Mouse (Mus musculus) liver, postnatal 0 days (tissue): Measurements from ENCODE around the gene Fhit. TPM values are rescaled to one million over a fixed set of nuclear protein-coding genes. Genes with fewer than 3 reads are reported as not detected.

Experiments
- ATAC-seq: fragments of 200-750 bp; cut with Nextera tagmentation; 2 replicates; pipeline ENCODE4 v1.8.0; 2017; ENCODE audit warnings: mild to moderate bottlenecking, moderate library complexity
- DNase-seq: peaks from one replicate; pipeline ENCODE4 v3.0.0-alpha.2; 2016
- H3K27ac ChIP-seq: fragments of 300-500 bp; sonication (generic); 2 replicates; pipeline ENCODE4 v1.5.1; 2014; ENCODE audit warnings: antibody characterized with exemption, moderate library complexity, mild to moderate bottlenecking, low read depth
- H3K27me3 ChIP-seq: fragments of 300-500 bp; sonication (generic); 2 replicates; pipeline ENCODE4 v1.6.1; 2014; ENCODE audit warnings: low read length, control low read depth, mixed read lengths; ENCODE audit not compliant: insufficient read depth
- H3K36me3 ChIP-seq: fragments of 300-500 bp; sonication (generic); replicated peaks from 2 replicates; pipeline ENCODE4 v1.6.1; 2014; ENCODE audit warnings: mild to moderate bottlenecking, control low read depth, low read length, moderate library complexity, mixed read lengths; ENCODE audit not compliant: insufficient read depth
- H3K4me1 ChIP-seq: fragments of 300-500 bp; sonication (generic); 2 replicates; pipeline ENCODE4 v1.6.1; 2014; ENCODE audit warnings: antibody characterized with exemption, mild to moderate bottlenecking, control low read depth; ENCODE audit not compliant: insufficient read depth
- H3K4me2 ChIP-seq: fragments of 300-500 bp; sonication (generic); 2 replicates; pipeline ENCODE4 v1.6.1; 2014; ENCODE audit warnings: low read depth, mild to moderate bottlenecking, low read length, moderate library complexity, mixed read lengths
- H3K4me3 ChIP-seq: fragments of 300-500 bp; sonication (generic); 2 replicates; pipeline ENCODE4 v1.5.1; 2014; ENCODE audit warnings: low read depth, low read length
- H3K9ac ChIP-seq: fragments of 300-500 bp; sonication (generic); replicated peaks from 2 replicates; pipeline ENCODE4 v1.6.1; 2014; ENCODE audit warnings: mild to moderate bottlenecking, moderate library complexity
- H3K9me3 ChIP-seq: fragments of 300-500 bp; sonication (generic); 2 replicates; pipeline ENCODE4 v1.6.1; 2016; ENCODE audit warnings: mild to moderate bottlenecking, control low read depth, low read length, mixed read lengths
- CTCF ChIP-seq: sonication (generic); IDR thresholded peaks from 2 replicates; pipeline ENCODE4 v1.5.1; 2016; ENCODE audit warnings: antibody characterized with exemption, low read depth
- EP300 ChIP-seq: IDR thresholded peaks from 2 replicates; pipeline ENCODE4 v1.6.1; 2016; ENCODE audit warnings: antibody characterized with exemption, low read depth, mild to moderate bottlenecking
- WGBS: fragments of 180-500 bp; shearing (Covaris S2); extraction: QIAGEN DNeasy Blood & Tissue Kit; methylation state at CpG from one replicate; pipeline ENCODE4 v1.1.7; 2014; ENCODE audit not compliant: insufficient replicate concordance; 5-methylcytosine and 5-hydroxymethylcytosine counted together
- polyA plus RNA-seq: library from polyadenylated mRNA; unstranded; fragments of >200 nt; fragmentation: Nextera tagmentation; extraction: Ambion mirVana; gene quantifications from 2 replicates; pipeline ENCODE4 v1.2.1, GENCODE M21; 2015

Fhit gene
- polyA plus RNA-seq, 1 experiment from 2014 or later: 8.1 TPM

- WGBS: 47% methylated on average over 3 of the region's 3 CpGs
- no peak for DNase-seq
- no peak for ATAC-seq
Observed at GRCm38 (mm10) chr14:9788402-9788950, 1373.4 kb downstream of the Fhit start.

GRCm38 (mm10) chr14:9787389-9787788 is 1374.4 kb downstream of the Fhit start:
- DNase-seq: no peak
- Histone ChIP-seq H3K36me3 (no peaks in the 10 kb centered on the region), H3K9ac (no peak overlapping the region), H3K27ac (no peak overlapping the region), H3K9me3 (no peaks in the 10 kb centered on the region), H3K4me2 (no peak overlapping the region), H3K4me1 (no peaks in the 10 kb centered on the region), H3K4me3 (no peak overlapping the region), H3K27me3 (no peaks in the 10 kb centered on the region)
- 86% methylated on average over 1 of the region's 1 CpGs for WGBS
- no peak for TF ChIP-seq EP300
- no peak for ATAC-seq

More at GRCm38 (mm10) chr14:9788402-9788950, 1373.4 kb downstream of the Fhit start:
- Histone ChIP-seq H3K9ac (no peak overlapping the region), H3K9me3 (no peaks in the 10 kb centered on the region), H3K4me1 (no peaks in the 10 kb centered on the region), H3K4me3 (no peak overlapping the region), H3K27ac (no peak overlapping the region), H3K36me3 (no peaks in the 10 kb centered on the region), H3K27me3 (no peaks in the 10 kb centered on the region), H3K4me2 (no peak overlapping the region)
- TF ChIP-seq EP300 (no peak), CTCF (no peak)

- H3K36me3 ChIP-seq: no peaks in the 10 kb centered on the region
- H3K27me3 ChIP-seq: no peaks in the 10 kb centered on the region
- no peak overlapping the region for H3K27ac ChIP-seq
- no peak overlapping the region for H3K4me2 ChIP-seq
- no peaks in the 10 kb centered on the region for H3K4me1 ChIP-seq
- no peaks in the 10 kb centered on the region for H3K9me3 ChIP-seq
- WGBS: 32% methylated on average over 1 of the region's 1 CpGs
- DNase-seq (no peak), ATAC-seq (no peak)
- TF ChIP-seq EP300 (no peak), CTCF (no peak)
- H3K9ac ChIP-seq: no peak overlapping the region
- no peak overlapping the region for H3K4me3 ChIP-seq
Observed at GRCm38 (mm10) chr14:9785861-9786260, 1376.0 kb downstream of the Fhit start.

GRCm38 (mm10) chr14:9751341-9751740 is 1410.5 kb downstream of the Fhit start:
- Histone ChIP-seq H3K9ac (no peak overlapping the region), H3K4me3 (no peak overlapping the region), H3K4me1 (no peaks in the 10 kb centered on the region), H3K27me3 (no peaks in the 10 kb centered on the region), H3K27ac (no peak overlapping the region), H3K4me2 (no peak overlapping the region), H3K9me3 (no peaks in the 10 kb centered on the region), H3K36me3 (no peaks in the 10 kb centered on the region)
- no peak for DNase-seq
- WGBS: 81% methylated on average over 4 of the region's 4 CpGs
- no peak for TF ChIP-seq EP300
- no peak for TF ChIP-seq CTCF
- no peak for ATAC-seq

GRCm38 (mm10) chr14:9748709-9749108 is 1413.1 kb downstream of the Fhit start:
- no peak for DNase-seq
- H3K36me3 ChIP-seq: no peaks in the 10 kb centered on the region
- H3K27me3 ChIP-seq: no peaks in the 10 kb centered on the region
- H3K9me3 ChIP-seq: no peaks in the 10 kb centered on the region
- no peak overlapping the region for H3K27ac ChIP-seq
- TF ChIP-seq EP300 (no peak), CTCF (no peak)
- WGBS: 64% methylated on average over 1 of the region's 1 CpGs
- no peaks in the 10 kb centered on the region for H3K4me1 ChIP-seq
- no peak overlapping the region for H3K4me2 ChIP-seq
- H3K9ac ChIP-seq: no peak overlapping the region
- no peak overlapping the region for H3K4me3 ChIP-seq
- no peak for ATAC-seq

GRCm38 (mm10) chr14:9721917-9722472 is 1439.8 kb downstream of the Fhit start:
- no peak for DNase-seq
- ATAC-seq: no peak
- H3K9me3 ChIP-seq: no peaks in the 10 kb centered on the region
- H3K27me3 ChIP-seq: no peaks in the 10 kb centered on the region
- WGBS: 61% methylated on average over 2 of the region's 2 CpGs
- H3K4me2 ChIP-seq: no peak overlapping the region
- H3K4me3 ChIP-seq: no peak overlapping the region
- no peaks in the 10 kb centered on the region for H3K36me3 ChIP-seq
- H3K27ac ChIP-seq: no peak overlapping the region
- H3K4me1 ChIP-seq: no peaks in the 10 kb centered on the region
- no peak for TF ChIP-seq CTCF
- TF ChIP-seq EP300: no peak
- no peak overlapping the region for H3K9ac ChIP-seq

GRCm38 (mm10) chr14:9698621-9699020 is 1463.2 kb downstream of the Fhit start:
- no peaks in the 10 kb centered on the region for H3K27me3 ChIP-seq
- no peaks in the 10 kb centered on the region for H3K36me3 ChIP-seq
- ATAC-seq (no peak), DNase-seq (no peak)
- H3K27ac ChIP-seq: no peak overlapping the region
- H3K4me3 ChIP-seq: no peak overlapping the region
- TF ChIP-seq CTCF: no peak
- no peak for TF ChIP-seq EP300
- H3K4me2 ChIP-seq: no peak overlapping the region
- H3K9ac ChIP-seq: no peak overlapping the region
- WGBS: 72% methylated on average over 1 of the region's 1 CpGs
- H3K4me1 ChIP-seq: no peaks in the 10 kb centered on the region
- no peaks in the 10 kb centered on the region for H3K9me3 ChIP-seq
